Mouse (Mus musculus) ovary, adult 10 weeks (tissue): ENCODE data around the gene Cylc1. TPM values are rescaled to one million over a fixed set of nuclear protein-coding genes. Genes with fewer than 3 reads are reported as not detected.

ENCODE experiments used
- polyA plus RNA-seq: library from polyadenylated mRNA; stranded (reverse); fragments of 350-450 nt; fragmentation: Illumina TruSeq; extraction: RNeasy Lipid Tissue Mini Kit (QIAGEN cat#74804); gene quantifications from one replicate; pipeline ENCODE4 v1.2.3, GENCODE M21; 2014

Gene Cylc1
- not detected for polyA plus RNA-seq

DNA sequence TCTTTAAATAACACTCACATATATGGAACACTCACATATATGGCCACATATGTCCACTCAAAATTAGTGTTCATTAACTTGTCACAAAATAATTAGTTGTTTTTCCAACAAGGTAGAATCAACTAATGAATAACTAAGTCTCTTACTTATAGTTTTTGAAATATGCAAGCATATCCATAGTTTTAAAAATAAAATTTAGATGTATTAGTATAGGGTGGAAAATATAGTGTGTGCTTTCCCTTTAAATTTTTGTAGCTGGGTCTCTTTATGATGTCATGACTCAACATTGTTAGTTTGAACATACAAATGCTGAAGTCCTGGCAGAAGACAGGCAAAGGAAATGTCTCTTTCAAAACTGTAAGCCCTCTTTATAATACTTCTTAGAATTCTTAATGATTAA lies at the start of gene Cylc1:
Gene Cylc1, plus strand, starts transcription at position 301 of the 400 bp plus-strand sequence.

DNA sequence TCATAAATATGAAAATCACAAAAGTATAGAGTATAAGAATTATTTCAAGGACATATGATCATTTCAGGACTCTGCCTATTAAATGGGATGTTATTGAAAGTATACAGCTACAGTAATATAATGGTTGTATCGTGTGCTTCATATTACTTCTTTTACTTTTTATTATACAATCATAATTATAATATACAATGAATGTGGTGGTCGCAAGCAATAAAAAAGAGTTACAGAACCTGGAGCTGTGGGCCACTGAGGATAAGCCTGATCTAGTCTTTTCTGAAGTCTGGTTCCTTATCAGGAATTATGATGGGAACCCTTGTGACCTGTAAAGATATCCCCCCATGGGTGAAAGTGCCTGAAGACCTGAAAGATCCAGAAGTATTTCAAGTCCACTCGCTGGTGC lies 57.8 kb downstream of the Cylc1 start, which contains the start of gene Gm10112:
Gene Gm10112, plus strand, starts transcription at position 301 of the 400 bp plus-strand sequence.

Other genes starting within 250 kb of the Cylc1 start
- gene Gm10112, start 57.9 kb downstream of the Cylc1 start, polyA plus RNA-seq = not detected